Mouse (Mus musculus): ENCODE measurements around the gene Smarca1. TPM values are rescaled to one million over a fixed set of nuclear protein-coding genes. Genes with fewer than 3 reads are reported as not detected.

Gene Smarca1
- polyA plus RNA-seq, 1 experiment, result 0.27 TPM

DNA sequence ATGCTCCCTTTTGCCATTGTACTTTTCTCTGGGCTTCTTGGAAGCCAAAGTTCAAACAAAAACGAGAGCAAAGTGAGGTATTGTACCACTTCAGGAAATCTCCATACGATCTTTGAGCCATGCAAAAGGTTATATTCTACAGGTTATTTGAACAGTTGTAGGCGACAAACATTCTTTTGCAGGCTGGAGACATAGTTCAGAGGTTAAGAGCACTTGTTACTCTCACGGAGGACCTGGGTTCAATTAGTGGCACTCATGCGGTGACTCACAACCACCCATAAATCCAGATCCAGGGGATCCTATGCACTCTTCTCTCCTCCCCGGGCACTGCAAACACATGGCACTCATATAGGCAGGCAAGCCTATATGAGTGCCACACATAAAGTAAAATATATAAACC is 10.0 kb downstream of the Smarca1 start:
- H3K4me3 ChIP-seq (ENCODE audit: insufficient read depth, low read depth, low read length), result no peak overlapping the region
- no peaks in the 10 kb centered on the region for H3K36me3 ChIP-seq (ENCODE audit: control insufficient read depth, insufficient read depth, low read length)
- no peaks in the 10 kb centered on the region for H3K27me3 ChIP-seq (replicated peaks; ENCODE audit: control insufficient read depth, insufficient read depth, low read length)
- no peaks in the 10 kb centered on the region for H3K4me1 ChIP-seq (ENCODE audit: control insufficient read depth, insufficient read depth, low read length)
- no peak overlapping the region for H3K27ac ChIP-seq (ENCODE audit: insufficient read depth, low read depth, low read length)
- TF ChIP-seq POLR2A (IDR thresholded peaks at IDR 0.05; ENCODE audit: low read depth, low read length), result no peak
- TF ChIP-seq CTCF (conservative IDR thresholded peaks at IDR 0.05; ENCODE audit: insufficient read depth, insufficient read length, low read depth, low read length), result no peak
- no peak for DNase-seq
- WGBS, result 77% methylated on average over 6 of the region's 6 CpGs

DNA sequence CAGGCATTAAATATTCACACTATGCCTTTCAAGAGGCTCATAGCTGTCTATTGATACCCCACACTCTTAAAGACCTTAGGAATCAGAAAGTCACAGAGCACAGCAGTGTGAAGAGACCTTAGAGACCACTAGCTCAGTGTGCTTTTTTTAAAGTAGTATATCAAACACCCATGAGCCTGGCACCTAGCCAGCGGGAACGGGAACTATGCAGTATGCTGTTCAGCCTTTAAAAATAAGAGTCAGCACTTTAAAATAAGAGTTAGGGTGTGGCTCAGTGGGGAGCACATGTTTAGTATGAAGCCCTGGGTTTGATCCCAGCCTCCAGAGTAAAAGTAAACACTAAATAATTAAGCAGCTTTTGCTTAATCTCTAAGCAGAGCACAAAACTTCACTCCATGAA is 12.7 kb downstream of the Smarca1 start:
- no peak for TF ChIP-seq POLR2A (IDR thresholded peaks at IDR 0.05; ENCODE audit: low read depth, low read length)
- no peak for TF ChIP-seq CTCF (conservative IDR thresholded peaks at IDR 0.05; ENCODE audit: insufficient read depth, insufficient read length, low read depth, low read length)

DNA sequence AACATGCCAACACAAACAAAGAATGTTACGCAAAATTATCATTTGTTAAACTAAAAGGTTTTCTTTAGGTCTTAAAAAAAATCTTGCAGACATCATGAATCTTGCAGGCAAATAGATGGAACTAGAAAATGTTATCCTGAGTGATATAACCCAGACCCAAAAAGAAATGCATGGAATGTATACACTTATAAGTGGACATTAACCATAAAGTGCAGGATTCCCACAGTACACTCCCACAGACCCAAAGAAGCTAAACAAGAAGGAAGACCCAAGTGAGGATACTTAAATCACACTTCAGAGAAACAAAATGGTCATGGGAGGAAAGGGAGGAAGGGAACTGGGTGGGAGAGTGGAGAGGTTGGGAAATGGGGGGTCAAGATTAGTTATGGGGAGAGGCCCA is 34.2 kb downstream of the Smarca1 start:
- H3K4me3 ChIP-seq (ENCODE audit: insufficient read depth, low read depth, low read length), result no peak overlapping the region
- TF ChIP-seq CTCF (conservative IDR thresholded peaks at IDR 0.05; ENCODE audit: insufficient read depth, insufficient read length, low read depth, low read length) (no peak), POLR2A (IDR thresholded peaks at IDR 0.05; ENCODE audit: low read depth, low read length) (no peak)
- no peak for DNase-seq
- no peak overlapping the region for H3K27ac ChIP-seq (ENCODE audit: insufficient read depth, low read depth, low read length)
- H3K36me3 ChIP-seq (ENCODE audit: control insufficient read depth, insufficient read depth, low read length), result no peaks in the 10 kb centered on the region
- no peaks in the 10 kb centered on the region for H3K4me1 ChIP-seq (ENCODE audit: control insufficient read depth, insufficient read depth, low read length)
- H3K27me3 ChIP-seq (replicated peaks; ENCODE audit: control insufficient read depth, insufficient read depth, low read length), result no peaks in the 10 kb centered on the region
- 97% methylated on average over 1 of the region's 1 CpGs for WGBS

More for the DNA sequence above, 12.7 kb downstream of the Smarca1 start:
- H3K36me3 ChIP-seq (ENCODE audit: control insufficient read depth, insufficient read depth, low read length), result no peaks in the 10 kb centered on the region
- H3K27me3 ChIP-seq (replicated peaks; ENCODE audit: control insufficient read depth, insufficient read depth, low read length), result no peaks in the 10 kb centered on the region
- H3K4me3 ChIP-seq (ENCODE audit: insufficient read depth, low read depth, low read length), result no peak overlapping the region
- H3K4me1 ChIP-seq (ENCODE audit: control insufficient read depth, insufficient read depth, low read length), result no peaks in the 10 kb centered on the region
- no peak overlapping the region for H3K27ac ChIP-seq (ENCODE audit: insufficient read depth, low read depth, low read length)
- 0% methylated on average over 2 of the region's 2 CpGs for WGBS
- peak; percentile 7 for DNase-seq

DNA sequence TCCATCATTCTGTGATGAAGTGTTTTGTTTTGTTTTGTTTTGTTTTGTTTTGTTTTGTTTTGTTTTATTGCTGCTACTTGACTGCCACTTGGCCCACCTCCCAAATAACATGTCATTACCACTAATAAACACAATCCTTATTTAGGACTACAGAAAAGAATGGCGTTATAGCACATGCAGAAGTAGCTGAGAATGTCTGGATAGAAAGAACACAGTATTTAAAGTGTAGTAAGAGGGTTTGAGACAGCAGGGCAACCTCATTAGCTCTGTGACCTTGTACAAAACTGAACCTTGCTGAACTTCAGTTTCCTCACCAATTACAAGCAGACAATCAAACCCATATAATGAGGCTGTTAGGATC is 57.0 kb downstream of the Smarca1 start:
- Histone ChIP-seq H3K4me1 (ENCODE audit: control insufficient read depth, insufficient read depth, low read length) (no peaks in the 10 kb centered on the region), H3K27me3 (replicated peaks; ENCODE audit: control insufficient read depth, insufficient read depth, low read length) (no peaks in the 10 kb centered on the region), H3K36me3 (ENCODE audit: control insufficient read depth, insufficient read depth, low read length) (no peaks in the 10 kb centered on the region), H3K27ac (ENCODE audit: insufficient read depth, low read depth, low read length) (no peak overlapping the region), H3K4me3 (ENCODE audit: insufficient read depth, low read depth, low read length) (no peak overlapping the region)
- 50% methylated on average over 1 of the region's 1 CpGs for WGBS
- no peak for TF ChIP-seq CTCF (conservative IDR thresholded peaks at IDR 0.05; ENCODE audit: insufficient read depth, insufficient read length, low read depth, low read length)
- no peak for TF ChIP-seq POLR2A (IDR thresholded peaks at IDR 0.05; ENCODE audit: low read depth, low read length)
- DNase-seq, result no peak

DNA sequence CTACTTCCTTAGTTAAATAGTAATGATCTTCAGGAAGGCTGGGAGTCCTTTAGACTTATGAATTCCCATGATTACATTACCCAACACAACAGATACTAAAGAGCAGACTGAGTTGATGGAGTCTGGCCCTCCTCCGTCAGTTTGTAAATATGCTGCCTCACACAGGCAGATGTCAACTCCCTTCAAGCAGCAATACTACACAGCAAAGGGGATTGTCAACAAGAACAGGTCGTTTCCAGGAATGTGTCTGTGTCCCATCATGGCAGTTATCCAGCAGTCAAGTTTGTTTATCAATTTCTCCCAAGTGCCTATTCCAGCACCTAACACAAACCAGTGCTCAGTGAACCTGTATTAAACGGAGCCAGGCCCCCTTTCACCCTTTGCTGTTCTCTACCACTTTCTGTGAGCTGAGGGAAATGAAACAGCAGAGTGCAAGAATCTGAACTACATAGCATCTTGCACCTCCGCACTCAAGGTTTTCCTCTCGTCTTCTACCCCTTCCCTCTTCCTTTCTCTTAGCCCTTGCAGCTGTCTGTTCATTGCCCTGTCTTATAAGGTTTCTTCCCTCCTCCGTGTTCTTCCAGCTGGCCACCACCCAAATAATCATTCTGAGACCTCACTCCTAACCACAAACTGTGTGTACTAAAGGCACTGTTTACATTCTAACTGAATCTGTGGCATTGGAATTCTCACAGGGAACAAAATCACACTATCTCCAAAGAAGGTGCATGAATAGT is 57.5 kb downstream of the Smarca1 start:
- no peak for DNase-seq
- H3K27ac ChIP-seq (ENCODE audit: insufficient read depth, low read depth, low read length), result no peak overlapping the region
- H3K27me3 ChIP-seq (replicated peaks; ENCODE audit: control insufficient read depth, insufficient read depth, low read length), result no peaks in the 10 kb centered on the region
- no peaks in the 10 kb centered on the region for H3K4me1 ChIP-seq (ENCODE audit: control insufficient read depth, insufficient read depth, low read length)
- WGBS, result 51% methylated on average over 6 of the region's 6 CpGs
- H3K4me3 ChIP-seq (ENCODE audit: insufficient read depth, low read depth, low read length), result no peak overlapping the region
- no peaks in the 10 kb centered on the region for H3K36me3 ChIP-seq (ENCODE audit: control insufficient read depth, insufficient read depth, low read length)
- TF ChIP-seq CTCF (conservative IDR thresholded peaks at IDR 0.05; ENCODE audit: insufficient read depth, insufficient read length, low read depth, low read length) (no peak), POLR2A (IDR thresholded peaks at IDR 0.05; ENCODE audit: low read depth, low read length) (no peak)

DNA sequence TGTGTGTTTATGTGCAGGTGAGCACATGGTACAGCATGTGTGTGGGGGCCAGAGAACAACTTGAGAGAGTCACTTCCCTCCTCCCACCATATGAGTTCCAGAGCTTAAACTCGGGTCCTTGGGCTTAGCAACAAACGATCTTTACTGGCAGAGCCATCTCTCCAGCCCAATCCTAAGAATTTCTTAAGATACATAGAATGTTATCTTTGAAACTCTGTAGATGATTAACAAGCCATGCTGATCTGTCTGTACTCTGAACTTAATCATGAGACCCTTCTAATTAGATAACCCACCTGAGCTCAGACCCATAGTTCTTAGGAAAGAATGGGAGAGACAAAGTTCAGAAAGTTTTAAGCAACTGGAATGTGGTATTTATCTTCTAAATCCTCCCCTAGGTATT is 59.3 kb downstream of the Smarca1 start:
- Histone ChIP-seq H3K27me3 (replicated peaks; ENCODE audit: control insufficient read depth, insufficient read depth, low read length) (no peaks in the 10 kb centered on the region), H3K36me3 (ENCODE audit: control insufficient read depth, insufficient read depth, low read length) (no peaks in the 10 kb centered on the region), H3K27ac (ENCODE audit: insufficient read depth, low read depth, low read length) (no peak overlapping the region), H3K4me3 (ENCODE audit: insufficient read depth, low read depth, low read length) (no peak overlapping the region), H3K4me1 (ENCODE audit: control insufficient read depth, insufficient read depth, low read length) (no peaks in the 10 kb centered on the region)
- TF ChIP-seq CTCF (conservative IDR thresholded peaks at IDR 0.05; ENCODE audit: insufficient read depth, insufficient read length, low read depth, low read length) (no peak), POLR2A (IDR thresholded peaks at IDR 0.05; ENCODE audit: low read depth, low read length) (no peak)
- no peak for DNase-seq
- WGBS, result 55% methylated on average over 2 of the region's 2 CpGs

DNA sequence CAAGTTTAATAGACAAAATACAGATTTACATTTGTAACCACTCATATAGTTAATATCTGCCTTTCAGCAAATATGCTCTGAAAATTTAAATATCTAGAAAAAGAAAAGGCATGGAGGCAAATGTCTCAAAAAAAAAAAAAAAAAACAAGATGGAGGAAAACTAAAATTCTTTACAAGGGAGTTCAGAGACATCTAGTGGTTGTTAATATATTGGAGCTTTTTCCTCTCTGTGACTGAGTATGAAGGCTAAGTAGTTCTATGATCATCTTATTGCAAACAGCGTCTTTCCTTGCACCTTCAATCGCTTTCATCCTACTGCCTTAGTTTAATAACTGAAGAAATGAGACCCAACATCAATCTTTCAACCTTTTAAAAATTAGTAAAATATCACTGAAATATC is 72.2 kb downstream of the Smarca1 start:
- Histone ChIP-seq H3K36me3 (ENCODE audit: control insufficient read depth, insufficient read depth, low read length) (no peaks in the 10 kb centered on the region), H3K4me3 (ENCODE audit: insufficient read depth, low read depth, low read length) (no peak overlapping the region), H3K27ac (ENCODE audit: insufficient read depth, low read depth, low read length) (no peak overlapping the region), H3K4me1 (ENCODE audit: control insufficient read depth, insufficient read depth, low read length) (no peaks in the 10 kb centered on the region), H3K27me3 (replicated peaks; ENCODE audit: control insufficient read depth, insufficient read depth, low read length) (no peaks in the 10 kb centered on the region)
- WGBS, result 56% methylated on average over 2 of the region's 2 CpGs
- no peak for TF ChIP-seq POLR2A (IDR thresholded peaks at IDR 0.05; ENCODE audit: low read depth, low read length)
- 0 out of 2 replicates have a peak, but pooled peaks have one; percentile 2 for TF ChIP-seq CTCF (conservative IDR thresholded peaks at IDR 0.05; ENCODE audit: insufficient read depth, insufficient read length, low read depth, low read length)
- peak; percentile 0 for DNase-seq

Measured in kidney, adult 2 months (tissue).